Mouse (Mus musculus): ENCODE measurements at regions not wholly inside any gene's neighbourhood (a gene's known extent, or its start where the extent isn't known, plus 50 kb on each side); places are given as distances from the start of the nearest gene placed in this dataset.

DNA sequence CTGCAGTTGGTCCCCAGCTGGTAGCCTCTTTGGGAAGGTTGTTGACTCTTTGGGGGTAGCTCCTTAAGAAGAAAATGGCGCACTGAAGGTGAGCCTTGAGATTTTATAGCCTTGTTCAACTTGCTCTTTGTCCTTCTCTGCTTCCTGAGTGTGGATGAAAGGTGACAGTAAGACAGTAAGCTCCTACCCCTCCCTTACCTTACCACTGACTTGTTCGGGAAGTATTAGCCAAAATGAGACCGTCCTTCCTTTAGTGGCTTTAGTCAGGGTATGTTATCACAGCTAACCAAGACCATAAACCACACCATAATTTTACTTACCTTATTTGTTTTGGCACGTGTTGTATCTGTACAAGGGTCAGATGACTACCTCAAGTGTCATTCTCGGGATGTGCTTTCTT, 95.3 kb upstream of the Plcl2 start:
- TF ChIP-seq CTCF (IDR thresholded peaks at IDR 0.05; ENCODE audit: low read depth, low read length) (no peak), GATA1 (IDR thresholded peaks at IDR 0.05; ENCODE audit: borderline replicate concordance, low read length) (no peak), TAL1 (conservative IDR thresholded peaks at IDR 0.05; ENCODE audit: low read depth, low read length) (no peak)

Measured in G1E (cell line).